Mouse (Mus musculus): Measurements from ENCODE around the gene Palld. TPM values are rescaled to one million over a fixed set of nuclear protein-coding genes. Genes with fewer than 3 reads are reported as not detected.

The Palld gene
- polyA plus RNA-seq, 1 experiment from 2014 or later: 18.1 TPM

GRCm38 (mm10) chr8:61691391-61691790, 211.1 kb downstream of the Palld start:
- 50% methylated on average over 1 of the region's 1 CpGs for WGBS
- Histone ChIP-seq H3K4me3 (no peak overlapping the region), H3K27me3 (no peaks in the 10 kb centered on the region), H3K27ac (replicated peaks) (no peak overlapping the region), H3K4me2 (no peak overlapping the region), H3K36me3 (no peaks in the 10 kb centered on the region), H3K4me1 (replicated peaks) (peaks cover 4% of the 10 kb centered on the region), H3K9ac (no peak overlapping the region), H3K9me3 (no peaks in the 10 kb centered on the region)
- no peak for ATAC-seq (ENCODE audit: low FRiP score, low read depth)

GRCm38 (mm10) chr8:61687071-61687470, 215.4 kb downstream of the Palld start:
- Histone ChIP-seq H3K4me2 (no peak overlapping the region), H3K9ac (no peak overlapping the region), H3K4me3 (no peak overlapping the region), H3K27ac (replicated peaks) (no peak overlapping the region), H3K36me3 (no peaks in the 10 kb centered on the region), H3K27me3 (no peaks in the 10 kb centered on the region), H3K9me3 (no peaks in the 10 kb centered on the region), H3K4me1 (replicated peaks) (no peaks in the 10 kb centered on the region)
- WGBS: 73% methylated on average over 4 of the region's 4 CpGs
- ATAC-seq (ENCODE audit: low FRiP score, low read depth): no peak

GRCm38 (mm10) chr8:61686340-61686739, 216.2 kb downstream of the Palld start:
- no peak for ATAC-seq (ENCODE audit: low FRiP score, low read depth)

GRCm38 (mm10) chr8:61685280-61685679, 217.2 kb downstream of the Palld start:
- Histone ChIP-seq H3K27me3 (no peaks in the 10 kb centered on the region), H3K9ac (no peak overlapping the region), H3K4me3 (no peak overlapping the region), H3K4me1 (replicated peaks) (no peaks in the 10 kb centered on the region), H3K9me3 (no peaks in the 10 kb centered on the region), H3K36me3 (no peaks in the 10 kb centered on the region), H3K4me2 (no peak overlapping the region), H3K27ac (replicated peaks) (no peak overlapping the region)
- WGBS: 93% methylated on average over 1 of the region's 1 CpGs
- no peak for ATAC-seq (ENCODE audit: low FRiP score, low read depth)

More at GRCm38 (mm10) chr8:61686340-61686739, 216.2 kb downstream of the Palld start:
- H3K27me3 ChIP-seq: no peaks in the 10 kb centered on the region
- H3K4me1 ChIP-seq (replicated peaks): no peaks in the 10 kb centered on the region
- H3K27ac ChIP-seq (replicated peaks): no peak overlapping the region
- no peaks in the 10 kb centered on the region for H3K9me3 ChIP-seq
- H3K4me3 ChIP-seq: no peak overlapping the region
- no peaks in the 10 kb centered on the region for H3K36me3 ChIP-seq
- H3K4me2 ChIP-seq: no peak overlapping the region
- H3K9ac ChIP-seq: no peak overlapping the region

GRCm38 (mm10) chr8:61684280-61684939, 218.1 kb downstream of the Palld start:
- Histone ChIP-seq H3K27me3 (no peaks in the 10 kb centered on the region), H3K27ac (replicated peaks) (no peak overlapping the region), H3K9ac (no peak overlapping the region), H3K4me3 (no peak overlapping the region), H3K36me3 (no peaks in the 10 kb centered on the region), H3K4me1 (replicated peaks) (no peaks in the 10 kb centered on the region), H3K4me2 (no peak overlapping the region), H3K9me3 (no peaks in the 10 kb centered on the region)
- ATAC-seq (ENCODE audit: low FRiP score, low read depth): no peak
- WGBS: 88% methylated on average over 4 of the region's 4 CpGs

- H3K27ac ChIP-seq (replicated peaks): no peak overlapping the region
These were observed 219.6 kb downstream of the Palld start for GRCm38 (mm10) chr8:61682902-61683301.

GRCm38 (mm10) chr8:61681217-61681616, 221.3 kb downstream of the Palld start:
- H3K36me3 ChIP-seq: no peaks in the 10 kb centered on the region
- no peak overlapping the region for H3K27ac ChIP-seq (replicated peaks)
- no peaks in the 10 kb centered on the region for H3K9me3 ChIP-seq
- H3K4me2 ChIP-seq: no peak overlapping the region
- no peaks in the 10 kb centered on the region for H3K27me3 ChIP-seq
- no peak overlapping the region for H3K9ac ChIP-seq
- no peaks in the 10 kb centered on the region for H3K4me1 ChIP-seq (replicated peaks)
- H3K4me3 ChIP-seq: no peak overlapping the region
- WGBS: 91% methylated on average over 3 of the region's 3 CpGs
- ATAC-seq (ENCODE audit: low FRiP score, low read depth): no peak

More at GRCm38 (mm10) chr8:61682902-61683301, 219.6 kb downstream of the Palld start:
- no peak for ATAC-seq (ENCODE audit: low FRiP score, low read depth)
- Histone ChIP-seq H3K4me3 (no peak overlapping the region), H3K4me2 (no peak overlapping the region), H3K9me3 (no peaks in the 10 kb centered on the region), H3K27me3 (no peaks in the 10 kb centered on the region), H3K4me1 (replicated peaks) (no peaks in the 10 kb centered on the region), H3K9ac (no peak overlapping the region), H3K36me3 (no peaks in the 10 kb centered on the region)
- WGBS: 88% methylated on average over 2 of the region's 2 CpGs

- no peaks in the 10 kb centered on the region for H3K27me3 ChIP-seq
- no peaks in the 10 kb centered on the region for H3K36me3 ChIP-seq
- no peak overlapping the region for H3K4me2 ChIP-seq
- no peak overlapping the region for H3K9ac ChIP-seq
- H3K4me3 ChIP-seq: no peak overlapping the region
- H3K27ac ChIP-seq (replicated peaks): no peak overlapping the region
- 89% methylated on average over 5 of the region's 5 CpGs for WGBS
- ATAC-seq (ENCODE audit: low FRiP score, low read depth): no peak
- H3K4me1 ChIP-seq (replicated peaks): no peaks in the 10 kb centered on the region
- no peaks in the 10 kb centered on the region for H3K9me3 ChIP-seq
These were observed 225.3 kb downstream of the Palld start for GRCm38 (mm10) chr8:61677227-61677626.

GRCm38 (mm10) chr8:61671151-61671550, 231.3 kb downstream of the Palld start:
- H3K27ac ChIP-seq (replicated peaks): no peak overlapping the region
- H3K9me3 ChIP-seq: no peaks in the 10 kb centered on the region
- no peaks in the 10 kb centered on the region for H3K27me3 ChIP-seq
- H3K4me3 ChIP-seq: no peak overlapping the region
- H3K4me2 ChIP-seq: no peak overlapping the region
- no peaks in the 10 kb centered on the region for H3K4me1 ChIP-seq (replicated peaks)
- H3K36me3 ChIP-seq: no peaks in the 10 kb centered on the region
- no peak overlapping the region for H3K9ac ChIP-seq
- ATAC-seq (ENCODE audit: low FRiP score, low read depth): no peak

- H3K4me2 ChIP-seq: no peak overlapping the region
- no peak for ATAC-seq (ENCODE audit: low FRiP score, low read depth)
- no peak overlapping the region for H3K9ac ChIP-seq
- H3K4me1 ChIP-seq (replicated peaks): no peaks in the 10 kb centered on the region
- 65% methylated on average over 4 of the region's 4 CpGs for WGBS
- H3K9me3 ChIP-seq: no peaks in the 10 kb centered on the region
- no peaks in the 10 kb centered on the region for H3K36me3 ChIP-seq
- H3K27ac ChIP-seq (replicated peaks): no peak overlapping the region
- no peaks in the 10 kb centered on the region for H3K27me3 ChIP-seq
- H3K4me3 ChIP-seq: no peak overlapping the region
These were observed 232.1 kb downstream of the Palld start for GRCm38 (mm10) chr8:61670376-61670775.

GRCm38 (mm10) chr8:61666919-61667318, 235.6 kb downstream of the Palld start:
- 10% methylated on average over 6 of the region's 6 CpGs for WGBS
- Histone ChIP-seq H3K9ac (no peak overlapping the region), H3K4me3 (no peak overlapping the region), H3K27me3 (no peaks in the 10 kb centered on the region), H3K4me1 (replicated peaks) (no peaks in the 10 kb centered on the region), H3K9me3 (no peaks in the 10 kb centered on the region), H3K4me2 (no peak overlapping the region), H3K36me3 (no peaks in the 10 kb centered on the region), H3K27ac (replicated peaks) (no peak overlapping the region)
- ATAC-seq (ENCODE audit: low FRiP score, low read depth): no peak

- H3K9ac ChIP-seq: no peak overlapping the region
- H3K4me3 ChIP-seq: no peak overlapping the region
- no peaks in the 10 kb centered on the region for H3K9me3 ChIP-seq
- no peak overlapping the region for H3K27ac ChIP-seq (replicated peaks)
- H3K4me2 ChIP-seq: no peak overlapping the region
- no peaks in the 10 kb centered on the region for H3K27me3 ChIP-seq
- 54% methylated on average over 8 of the region's 8 CpGs for WGBS
- no peaks in the 10 kb centered on the region for H3K36me3 ChIP-seq
- ATAC-seq (ENCODE audit: low FRiP score, low read depth): no peak
- no peaks in the 10 kb centered on the region for H3K4me1 ChIP-seq (replicated peaks)
These were observed 237.5 kb downstream of the Palld start for GRCm38 (mm10) chr8:61665021-61665420.

GRCm38 (mm10) chr8:61664162-61664561, 238.3 kb downstream of the Palld start:
- no peak for ATAC-seq (ENCODE audit: low FRiP score, low read depth)
- Histone ChIP-seq H3K4me2 (no peak overlapping the region), H3K9me3 (no peaks in the 10 kb centered on the region), H3K27ac (replicated peaks) (no peak overlapping the region), H3K4me3 (no peak overlapping the region), H3K27me3 (no peaks in the 10 kb centered on the region), H3K9ac (no peak overlapping the region), H3K4me1 (replicated peaks) (no peaks in the 10 kb centered on the region), H3K36me3 (no peaks in the 10 kb centered on the region)
- 81% methylated on average over 6 of the region's 6 CpGs for WGBS
